Mouse (Mus musculus) hindbrain, embryonic 12.5 days (tissue): ENCODE measurements around the gene Rab14. TPM values are rescaled to one million over a fixed set of nuclear protein-coding genes. Genes with fewer than 3 reads are reported as not detected.

Source experiments
- ATAC-seq: fragments of 200-750 bp; cut with Nextera tagmentation; 2 replicates; pipeline ENCODE4 v1.8.0; 2017; ENCODE audit warnings: moderate TSS enrichment; ENCODE audit not compliant: low FRiP score
- H3K27ac ChIP-seq: fragments of 300-500 bp; sonication (generic); 2 replicates; pipeline ENCODE4 v1.5.1; 2016; ENCODE audit warnings: mild to moderate bottlenecking
- H3K27me3 ChIP-seq: fragments of 300-500 bp; sonication (generic); 2 replicates; pipeline ENCODE4 v1.6.1; 2016; ENCODE audit warnings: mild to moderate bottlenecking
- H3K36me3 ChIP-seq: fragments of 300-500 bp; sonication (generic); 2 replicates; pipeline ENCODE4 v1.6.1; 2016; ENCODE audit warnings: mild to moderate bottlenecking
- H3K4me1 ChIP-seq: fragments of 300-500 bp; sonication (generic); 2 replicates; pipeline ENCODE4 v1.6.1; 2016
- H3K4me2 ChIP-seq: fragments of 300-500 bp; sonication (generic); replicated peaks from 2 replicates; pipeline ENCODE4 v1.6.1; 2016; ENCODE audit warnings: mild to moderate bottlenecking
- H3K4me3 ChIP-seq: fragments of 300-500 bp; sonication (generic); 2 replicates; pipeline ENCODE4 v1.5.1; 2016; ENCODE audit warnings: mild to moderate bottlenecking
- H3K9ac ChIP-seq: fragments of 300-500 bp; sonication (generic); 2 replicates; pipeline ENCODE4 v1.6.1; 2016; ENCODE audit warnings: mild to moderate bottlenecking, moderate library complexity
- H3K9me3 ChIP-seq: fragments of 300-500 bp; sonication (generic); replicated peaks from 2 replicates; pipeline ENCODE4 v1.6.1; 2016; ENCODE audit warnings: mild to moderate bottlenecking
- WGBS: fragments of 180-500 bp; shearing (Covaris S2); methylation state at CpG from one replicate; pipeline ENCODE4 v1.1.7; 2016; 5-methylcytosine and 5-hydroxymethylcytosine counted together
- polyA plus RNA-seq: library from polyadenylated mRNA; unstranded; fragments of >200 nt; fragmentation: Nextera tagmentation; extraction: Ambion mirVana; gene quantifications from 2 replicates; pipeline ENCODE4 v1.2.1, GENCODE M21; 2016

Gene Rab14
- polyA plus RNA-seq, 1 experiment from 2014 or later, result 380 TPM

DNA sequence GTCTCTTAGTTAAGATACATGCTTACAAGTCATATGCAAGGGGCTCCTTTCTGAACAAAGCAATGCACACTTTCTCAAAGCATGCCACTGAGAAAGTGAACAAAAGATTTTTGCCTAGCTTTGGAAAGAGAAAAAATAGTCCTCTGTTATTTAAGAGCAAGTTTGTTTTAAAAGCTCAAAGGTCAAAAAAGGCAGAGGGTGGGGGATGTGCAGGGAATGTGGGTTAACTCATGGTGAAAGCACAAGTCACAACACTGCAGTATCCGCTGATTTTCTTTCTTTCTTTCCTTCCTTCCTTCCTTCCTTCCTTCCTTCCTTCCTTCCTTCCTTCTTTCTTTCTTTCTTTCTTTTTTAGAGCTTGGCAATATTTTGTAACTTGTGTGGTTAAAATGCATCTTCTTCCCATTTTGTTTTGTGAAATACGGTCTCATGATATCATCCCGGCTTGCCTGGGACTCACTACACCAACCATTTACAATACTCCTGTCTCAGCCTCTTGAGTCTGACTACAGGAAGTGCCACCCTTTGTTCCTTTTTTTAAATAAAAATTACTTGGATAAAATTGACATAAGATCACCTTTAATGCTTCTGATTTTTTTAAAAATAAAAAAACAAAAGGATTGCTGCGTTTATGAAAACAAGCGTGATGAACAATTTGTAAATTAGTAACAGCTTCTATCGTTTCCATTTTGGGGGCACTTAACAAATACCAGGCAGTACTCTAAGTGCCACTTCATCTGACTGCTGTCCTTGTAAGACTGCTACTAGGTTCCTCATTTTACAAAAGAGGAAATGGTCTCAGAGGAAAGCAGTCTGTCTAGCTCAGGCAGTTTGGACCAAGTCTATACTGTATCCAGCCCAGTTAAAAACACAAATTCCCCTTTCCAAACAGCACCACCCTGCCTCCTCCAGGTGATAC lies 5.0 kb downstream of the Rab14 start:
- ATAC-seq, result no peak
- no peak overlapping the region for H3K4me3 ChIP-seq
- WGBS, result 85% methylated on average over 6 of the region's 6 CpGs
- no peak overlapping the region for H3K9ac ChIP-seq
- no peaks in the 10 kb centered on the region for H3K27me3 ChIP-seq
- no peak overlapping the region for H3K4me2 ChIP-seq
- H3K4me1 ChIP-seq, result peaks cover 16% of the 10 kb centered on the region
- H3K9me3 ChIP-seq, result no peaks in the 10 kb centered on the region
- H3K27ac ChIP-seq, result no peak overlapping the region
- no peaks in the 10 kb centered on the region for H3K36me3 ChIP-seq

DNA sequence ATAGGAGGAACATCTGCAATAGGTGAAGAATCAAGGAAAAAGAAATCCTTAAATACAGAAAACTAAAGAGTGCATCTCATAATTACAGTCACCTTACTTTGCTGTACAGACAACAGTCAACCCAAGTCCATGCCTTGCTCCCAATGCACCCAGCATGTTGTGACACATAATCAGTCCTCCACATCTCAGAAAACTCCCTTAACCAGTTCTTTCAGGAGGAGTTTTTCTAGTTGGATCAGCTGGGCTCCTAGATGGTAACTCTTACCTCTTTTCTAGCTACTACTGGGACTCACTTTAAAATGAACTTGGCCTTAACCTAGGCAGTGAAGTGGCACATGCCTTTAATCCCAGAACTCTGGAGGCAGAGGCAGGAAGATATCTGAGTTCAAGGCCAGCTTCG lies 6.9 kb downstream of the Rab14 start:
- Histone ChIP-seq H3K36me3 (peaks cover 14% of the 10 kb centered on the region), H3K27ac (no peak overlapping the region), H3K27me3 (no peaks in the 10 kb centered on the region), H3K9ac (no peak overlapping the region), H3K9me3 (no peaks in the 10 kb centered on the region), H3K4me3 (no peak overlapping the region), H3K4me2 (no peak overlapping the region), H3K4me1 (peaks cover 8% of the 10 kb centered on the region)
- ATAC-seq, result no peak
- WGBS, result 75% methylated on average over 1 of the region's 1 CpGs

DNA sequence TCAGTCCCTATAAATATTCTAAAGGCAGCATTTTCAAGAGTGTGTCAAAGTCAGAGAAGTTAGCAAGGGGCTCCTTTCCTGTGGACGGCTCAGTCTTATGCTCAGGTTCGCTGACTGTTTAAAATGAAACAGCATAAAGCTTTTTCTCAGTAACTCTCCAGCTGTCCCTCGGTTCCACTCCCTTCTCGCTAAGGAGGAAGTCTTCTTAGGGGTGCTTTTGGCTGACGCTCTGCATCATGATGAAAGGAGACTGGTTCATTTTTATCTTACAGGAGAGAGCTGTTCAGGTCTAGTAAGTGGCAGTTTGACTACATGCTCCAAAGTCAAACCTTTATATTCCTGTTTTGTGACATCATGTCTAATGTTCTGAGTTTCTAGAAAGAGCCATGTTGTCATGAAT lies 12.0 kb downstream of the Rab14 start:
- H3K4me1 ChIP-seq, result no peaks in the 10 kb centered on the region
- H3K27me3 ChIP-seq, result no peaks in the 10 kb centered on the region
- no peak overlapping the region for H3K4me2 ChIP-seq
- H3K4me3 ChIP-seq, result no peak overlapping the region
- WGBS, result 84% methylated on average over 5 of the region's 5 CpGs
- no peak for ATAC-seq
- H3K9me3 ChIP-seq, result no peaks in the 10 kb centered on the region
- H3K27ac ChIP-seq, result no peak overlapping the region
- H3K9ac ChIP-seq, result no peak overlapping the region
- H3K36me3 ChIP-seq, result peaks cover 29% of the 10 kb centered on the region

DNA sequence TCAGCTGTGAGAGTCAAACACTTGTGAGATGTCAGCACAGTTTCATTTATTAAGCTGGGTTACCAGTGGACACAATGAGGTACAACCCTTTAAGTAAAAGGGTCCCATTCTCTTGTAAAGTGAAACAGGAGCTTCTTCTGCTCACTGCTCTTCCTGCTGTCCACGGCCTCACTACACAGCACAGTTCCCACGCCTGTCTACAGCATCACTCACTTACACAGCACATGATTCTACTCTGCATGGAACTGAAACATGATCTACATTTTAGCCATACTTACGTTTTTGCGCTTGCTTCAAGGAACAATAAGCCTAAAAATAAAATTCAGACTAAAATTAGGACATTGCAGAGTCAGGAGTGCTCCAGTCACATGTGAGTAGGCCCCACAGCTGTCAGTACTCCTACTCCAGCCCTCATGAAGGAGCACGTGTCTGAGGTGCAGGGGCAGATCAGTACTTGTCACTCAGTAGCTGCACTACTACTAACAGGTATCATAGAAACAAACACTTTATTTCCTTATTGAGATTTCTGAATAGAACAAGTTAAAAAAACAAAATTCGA lies 17.7 kb downstream of the Rab14 start:
- 91% methylated on average over 6 of the region's 6 CpGs for WGBS
- H3K4me2 ChIP-seq, result no peak overlapping the region
- no peaks in the 10 kb centered on the region for H3K4me1 ChIP-seq
- H3K27ac ChIP-seq, result no peak overlapping the region
- H3K36me3 ChIP-seq, result peaks cover 50% of the 10 kb centered on the region
- no peak for ATAC-seq
- no peak overlapping the region for H3K4me3 ChIP-seq
- no peaks in the 10 kb centered on the region for H3K9me3 ChIP-seq
- H3K27me3 ChIP-seq, result no peaks in the 10 kb centered on the region
- H3K9ac ChIP-seq, result no peak overlapping the region

DNA sequence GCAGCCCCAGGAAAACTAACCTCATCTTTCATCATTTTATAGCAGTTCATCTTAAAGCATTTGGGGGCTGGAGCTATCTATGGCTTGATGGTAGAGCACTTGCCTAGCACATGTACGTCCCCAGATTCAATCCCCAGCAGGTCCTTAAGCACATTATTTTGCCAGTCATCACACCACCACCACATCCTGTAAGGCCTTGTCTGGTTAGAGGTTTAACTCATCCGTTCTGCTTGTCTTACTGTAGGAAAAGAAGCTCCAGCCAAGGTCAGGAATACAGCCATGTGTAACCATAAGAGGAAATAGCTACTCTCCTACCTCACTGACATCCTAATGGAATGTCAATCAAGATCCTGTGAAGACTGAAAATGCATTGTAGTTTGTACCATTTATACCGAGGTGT lies 22.8 kb downstream of the Rab14 start:
- H3K27ac ChIP-seq, result no peak overlapping the region
- WGBS, result 90% methylated on average over 3 of the region's 3 CpGs
- H3K4me2 ChIP-seq, result no peak overlapping the region
- peaks cover 75% of the 10 kb centered on the region for H3K36me3 ChIP-seq
- no peak for ATAC-seq
- H3K4me1 ChIP-seq, result no peaks in the 10 kb centered on the region
- no peaks in the 10 kb centered on the region for H3K9me3 ChIP-seq
- H3K4me3 ChIP-seq, result no peak overlapping the region
- H3K27me3 ChIP-seq, result no peaks in the 10 kb centered on the region
- H3K9ac ChIP-seq, result no peak overlapping the region

DNA sequence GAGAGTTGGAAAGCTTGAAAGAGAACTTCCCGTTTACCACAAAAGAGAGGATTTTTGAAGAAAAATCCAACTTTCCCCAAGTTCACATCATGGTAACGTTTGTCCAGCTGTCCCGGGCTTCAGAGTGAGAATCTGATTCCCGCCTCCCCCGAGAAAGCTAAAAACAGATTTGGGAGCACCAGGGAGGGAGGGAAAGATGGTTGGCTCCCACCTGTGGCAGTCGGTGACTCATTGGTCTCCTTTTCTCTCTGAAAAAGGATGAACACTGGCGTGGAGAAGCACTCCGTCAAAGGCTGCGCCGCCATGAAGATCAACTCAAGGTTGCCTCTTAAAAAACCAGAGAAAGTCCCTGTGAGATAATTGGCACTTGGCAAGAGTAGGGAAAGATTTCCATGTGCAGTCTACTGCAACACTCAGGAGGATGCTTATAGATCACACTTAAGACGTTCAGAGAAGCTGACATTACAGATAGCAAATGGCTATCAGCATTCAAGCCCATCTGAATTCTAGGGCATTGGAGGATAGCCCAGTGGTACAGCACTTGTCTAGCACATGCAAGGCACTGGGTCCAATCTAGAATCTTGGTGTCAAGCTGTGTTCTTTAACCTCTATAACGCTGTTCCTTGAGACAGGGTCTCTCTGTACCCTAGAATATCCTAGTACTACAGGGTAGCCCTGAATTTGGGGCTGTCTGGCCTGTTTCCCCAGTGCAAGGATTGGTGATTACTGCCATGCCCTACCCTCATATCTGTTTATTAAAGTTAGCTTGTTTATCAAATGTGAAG lies 25.4 kb downstream of the Rab14 start:
- no peak overlapping the region for H3K4me2 ChIP-seq
- no peak overlapping the region for H3K27ac ChIP-seq
- ATAC-seq, result no peak
- H3K36me3 ChIP-seq, result peaks cover 80% of the 10 kb centered on the region
- H3K27me3 ChIP-seq, result no peaks in the 10 kb centered on the region
- H3K4me1 ChIP-seq, result no peaks in the 10 kb centered on the region
- H3K4me3 ChIP-seq, result no peak overlapping the region
- no peak overlapping the region for H3K9ac ChIP-seq
- H3K9me3 ChIP-seq, result no peaks in the 10 kb centered on the region
- WGBS, result 92% methylated on average over 12 of the region's 12 CpGs

DNA sequence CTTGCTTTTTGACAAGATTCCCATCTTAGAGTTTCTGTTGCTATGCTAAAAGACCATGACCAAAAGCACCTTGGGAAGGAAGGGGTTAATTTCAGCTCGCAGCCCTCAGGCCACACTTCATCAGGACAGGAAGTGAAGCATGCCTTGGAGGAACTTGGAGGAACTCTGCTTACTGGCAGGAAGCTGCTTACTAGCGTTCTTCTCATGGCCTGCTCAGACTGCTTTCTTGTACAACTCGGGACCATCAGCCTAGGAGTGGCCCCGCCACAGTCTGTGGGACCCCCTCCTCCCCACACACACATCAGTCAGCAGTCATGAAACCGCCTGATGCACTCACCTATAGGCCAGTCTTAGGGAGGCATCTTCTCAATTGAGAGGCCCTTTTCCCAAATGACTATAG lies 26.8 kb downstream of the Rab14 start:
- 61% methylated on average over 5 of the region's 5 CpGs for WGBS
- no peaks in the 10 kb centered on the region for H3K9me3 ChIP-seq
- no peak for ATAC-seq
- peaks cover 82% of the 10 kb centered on the region for H3K36me3 ChIP-seq
- H3K9ac ChIP-seq, result no peak overlapping the region
- no peak overlapping the region for H3K4me3 ChIP-seq
- no peak overlapping the region for H3K27ac ChIP-seq
- no peaks in the 10 kb centered on the region for H3K4me1 ChIP-seq
- H3K4me2 ChIP-seq, result no peak overlapping the region
- H3K27me3 ChIP-seq, result no peaks in the 10 kb centered on the region

DNA sequence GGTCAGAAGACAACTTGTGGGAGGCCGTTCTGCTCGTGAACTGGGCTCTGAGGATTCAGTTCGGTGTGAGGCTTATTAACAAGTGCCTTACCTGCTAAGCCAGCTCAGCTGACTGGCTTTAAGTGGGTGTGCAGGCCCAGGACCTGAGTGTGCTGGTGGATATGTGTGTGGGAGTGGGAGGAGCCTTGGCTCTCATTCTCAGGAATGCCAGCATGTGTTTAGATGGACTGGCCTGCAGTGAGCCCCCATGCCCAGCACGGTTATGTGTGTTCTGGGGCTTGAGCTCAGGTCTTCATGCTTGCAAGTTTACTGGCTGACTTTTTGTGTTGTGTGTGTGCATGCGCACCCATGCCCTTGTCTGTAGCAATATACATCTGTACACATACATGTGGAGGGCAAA lies 27.3 kb downstream of the Rab14 start:
- no peaks in the 10 kb centered on the region for H3K9me3 ChIP-seq
- no peaks in the 10 kb centered on the region for H3K27me3 ChIP-seq
- ATAC-seq, result no peak
- H3K9ac ChIP-seq, result no peak overlapping the region
- no peak overlapping the region for H3K4me2 ChIP-seq
- H3K27ac ChIP-seq, result no peak overlapping the region
- H3K36me3 ChIP-seq, result peaks cover 82% of the 10 kb centered on the region
- 87% methylated on average over 5 of the region's 5 CpGs for WGBS
- H3K4me1 ChIP-seq, result no peaks in the 10 kb centered on the region
- H3K4me3 ChIP-seq, result no peak overlapping the region

DNA sequence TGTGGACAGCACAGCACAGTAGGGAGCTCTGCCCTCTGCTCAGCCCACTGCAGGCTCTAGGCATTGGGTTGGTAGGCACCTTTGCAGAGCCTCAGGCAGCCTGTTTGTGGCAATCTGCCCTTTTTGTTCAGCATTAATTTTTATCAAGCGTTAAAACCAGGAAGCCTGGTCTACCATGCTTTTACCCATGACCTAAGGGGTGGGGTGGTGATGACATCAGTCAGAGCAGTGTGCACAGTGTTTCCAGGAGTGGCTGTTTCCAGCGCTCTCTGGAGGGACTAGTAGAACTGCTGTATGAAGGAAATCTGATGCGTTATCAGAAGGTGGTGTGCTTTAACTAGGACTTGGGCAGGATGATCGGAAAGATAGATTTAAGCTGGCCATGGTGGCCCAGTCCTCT lies 28.7 kb downstream of the Rab14 start:
- Histone ChIP-seq H3K27ac (no peak overlapping the region; the same call in 1 of the 2 replicates), H3K4me1 (no peaks in the 10 kb centered on the region), H3K27me3 (no peaks in the 10 kb centered on the region), H3K4me2 (no peak overlapping the region), H3K36me3 (peaks cover 83% of the 10 kb centered on the region), H3K9me3 (no peaks in the 10 kb centered on the region), H3K9ac (no peak overlapping the region), H3K4me3 (no peak overlapping the region)
- ATAC-seq, result no peak
- WGBS, result 92% methylated on average over 4 of the region's 4 CpGs

DNA sequence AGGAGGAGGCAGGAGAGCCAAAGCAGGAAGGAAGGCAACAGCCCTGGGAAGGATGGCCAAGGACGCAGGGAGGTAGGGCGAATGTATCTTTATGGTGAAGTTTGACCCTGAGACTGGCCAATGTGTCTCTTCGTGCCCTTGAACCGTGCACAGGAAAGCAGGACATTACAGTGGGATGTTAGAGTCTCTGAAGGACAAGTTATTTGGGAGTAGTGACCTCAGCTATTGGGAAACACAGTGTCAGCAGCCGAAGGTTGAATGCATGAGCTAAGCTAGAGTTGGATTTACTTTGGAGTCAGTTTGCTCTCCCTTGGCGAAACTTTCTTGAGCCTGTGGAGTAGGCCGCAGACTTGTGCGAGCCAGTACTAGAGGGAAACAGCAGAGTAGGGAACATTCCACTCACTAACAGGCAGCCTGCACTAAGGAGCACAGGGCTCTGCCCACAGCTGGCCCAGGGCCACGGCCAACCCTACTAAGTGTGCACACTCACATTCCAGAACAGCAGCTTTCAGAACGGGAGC lies 29.5 kb downstream of the Rab14 start:
- no peak overlapping the region for H3K4me2 ChIP-seq
- H3K9me3 ChIP-seq, result no peaks in the 10 kb centered on the region
- H3K4me1 ChIP-seq, result no peaks in the 10 kb centered on the region
- ATAC-seq, result no peak
- no peaks in the 10 kb centered on the region for H3K27me3 ChIP-seq
- peaks cover 88% of the 10 kb centered on the region for H3K36me3 ChIP-seq
- no peak overlapping the region for H3K9ac ChIP-seq
- H3K4me3 ChIP-seq, result no peak overlapping the region
- H3K27ac ChIP-seq, result no peak overlapping the region; the same call in 1 of the 2 replicates
- WGBS, result 89% methylated on average over 10 of the region's 10 CpGs

DNA sequence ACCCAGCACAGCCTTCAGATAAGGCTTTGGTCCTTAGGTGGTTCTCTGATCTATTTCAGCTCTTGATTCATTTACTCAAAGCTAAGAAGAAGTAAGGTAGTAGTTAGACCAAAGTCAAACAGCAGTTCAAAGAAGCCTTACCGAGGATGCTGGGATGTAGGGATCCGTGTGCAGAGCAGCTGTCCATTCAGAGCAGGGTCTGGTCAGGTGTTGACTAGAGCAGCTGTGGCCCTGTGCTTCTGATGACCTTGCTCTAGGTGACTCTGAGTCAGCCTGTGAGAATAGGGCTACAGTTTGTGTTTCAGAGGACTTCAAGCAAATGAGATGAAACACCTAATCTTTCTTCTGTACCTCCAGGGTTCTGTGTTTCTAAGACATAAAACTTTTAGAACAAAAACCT lies 31.5 kb downstream of the Rab14 start:
- WGBS, result 86% methylated on average over 2 of the region's 2 CpGs

DNA sequence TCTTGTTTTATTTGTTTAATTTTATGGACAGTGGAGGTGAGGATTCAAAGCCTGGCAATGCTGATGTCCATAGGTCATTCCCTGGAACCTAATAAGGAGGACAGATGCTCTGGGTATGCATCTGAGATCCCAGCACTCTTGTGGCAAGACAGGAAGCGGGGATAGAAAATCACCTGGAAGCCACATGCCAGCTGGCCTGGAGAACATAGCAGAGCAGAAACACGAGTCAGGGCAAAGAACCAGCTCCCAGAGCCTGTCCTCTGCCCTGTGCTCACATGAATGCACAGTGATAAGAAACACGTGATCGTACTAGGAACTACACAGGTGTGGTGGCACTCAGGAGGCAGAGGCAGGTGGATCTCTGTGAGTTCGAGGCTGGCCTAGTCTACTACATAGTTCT lies 34.1 kb downstream of the Rab14 start:
- Histone ChIP-seq H3K9ac (no peak overlapping the region), H3K9me3 (no peaks in the 10 kb centered on the region), H3K36me3 (peaks cover 83% of the 10 kb centered on the region), H3K27ac (no peak overlapping the region), H3K27me3 (no peaks in the 10 kb centered on the region), H3K4me1 (no peaks in the 10 kb centered on the region), H3K4me2 (no peak overlapping the region), H3K4me3 (no peak overlapping the region)
- WGBS, result 92% methylated on average over 5 of the region's 5 CpGs
- ATAC-seq, result no peak

More for the DNA sequence above, 31.5 kb downstream of the Rab14 start:
- Histone ChIP-seq H3K27ac (no peak overlapping the region), H3K9me3 (no peaks in the 10 kb centered on the region), H3K4me3 (no peak overlapping the region), H3K4me2 (no peak overlapping the region), H3K36me3 (peaks cover 82% of the 10 kb centered on the region), H3K9ac (no peak overlapping the region), H3K27me3 (no peaks in the 10 kb centered on the region), H3K4me1 (no peaks in the 10 kb centered on the region)
- no peak for ATAC-seq
